Mouse (Mus musculus) myocyte (in vitro differentiated cells): ENCODE results near the gene Thegl.

Experiments
- E2F4 ChIP-seq: IDR thresholded peaks from one replicate; pipeline ENCODE4 v1.6.1; 2011; ENCODE audit warnings: mild to moderate bottlenecking, control low read depth, moderate library complexity; ENCODE audit not compliant: insufficient read depth
- MAX ChIP-seq: IDR thresholded peaks from one replicate; pipeline ENCODE4 v1.6.1; 2011; ENCODE audit warnings: low read depth, mild to moderate bottlenecking, control low read depth
- MYOG ChIP-seq, 3 experiments: IDR thresholded peaks; one replicate each; pipeline ENCODE4 v1.6.1; 2011; ENCODE audit warnings: control low read depth in 2 of 3, low read depth in 2 of 3, mild to moderate bottlenecking in 2 of 3; ENCODE audit not compliant: insufficient read length in 2 of 3, control insufficient read depth in 1 of 3, insufficient read depth in 1 of 3
- POLR2A ChIP-seq: IDR thresholded peaks from one replicate; pipeline ENCODE4 v1.6.1; 2011; ENCODE audit warnings: low read depth, mild to moderate bottlenecking, control low read depth, moderate library complexity; ENCODE audit not compliant: insufficient read length
- SRF ChIP-seq: IDR thresholded peaks from one replicate; pipeline ENCODE4 v1.6.1; 2011; ENCODE audit warnings: low read depth; ENCODE audit not compliant: control insufficient read depth, insufficient read length
- USF1 ChIP-seq: IDR thresholded peaks from one replicate; pipeline ENCODE4 v1.6.1; 2011; ENCODE audit warnings: low read depth, mild to moderate bottlenecking, control low read depth, moderate library complexity

- TF ChIP-seq E2F4 (no peak), POLR2A (no peak), MAX (no peak), MYOG (IDR thresholded peaks at IDR 0.05; ENCODE audit: control insufficient read depth in 1 of 3, insufficient read depth in 1 of 3, insufficient read length in 2 of 3, low read depth in 2 of 3) (no peak), USF1 (no peak), SRF (no peak)
Measured at GRCm38 (mm10) chr5:77028034-77028433, 12.2 kb downstream of the Thegl start.
